Mouse (Mus musculus): ENCODE results near the gene Gm5415. TPM values are rescaled to one million over a fixed set of nuclear protein-coding genes. Genes with fewer than 3 reads are reported as not detected.
"Not testable (repeated sequence)": the region's sequence is repeated elsewhere in the genome, so short reads cannot be mapped to it uniquely, and the experiment has no call there.

Gm5415 gene
- 0.53 and 0.74 TPM in 2 replicates for polyA plus RNA-seq (2015; fragmentation: Nextera tagmentation; extraction: Ambion mirVana)

GRCm38 (mm10) chr1:32547194-32547593 lies at the start of gene Gm5415:
Gene Gm5415 (minus strand): TSS chr1:32547294.
- H3K4me3 ChIP-seq; H3K27ac ChIP-seq (replicated peaks); H3K27me3 ChIP-seq; H3K9ac ChIP-seq; ATAC-seq (ENCODE audit: low read depth); H3K36me3 ChIP-seq; H3K4me1 ChIP-seq (replicated peaks); H3K9me3 ChIP-seq; H3K4me2 ChIP-seq: not testable (repeated sequence)
- 91% methylated on average over 3 of the region's 7 CpGs for WGBS

GRCm38 (mm10) chr1:32568901-32569300 lies 21.8 kb upstream of the Gm5415 start:
- H3K4me3 ChIP-seq, result no peak overlapping the region
- H3K36me3 ChIP-seq, result no peaks in the 10 kb centered on the region
- no peaks in the 10 kb centered on the region for H3K27me3 ChIP-seq
- H3K27ac ChIP-seq (replicated peaks), result no peak overlapping the region
- no peaks in the 10 kb centered on the region for H3K9me3 ChIP-seq
- no peak for ATAC-seq (ENCODE audit: low read depth)
- H3K4me1 ChIP-seq (replicated peaks), result no peaks in the 10 kb centered on the region
- WGBS, result 90% methylated on average over 2 of the region's 2 CpGs
- no peak overlapping the region for H3K4me2 ChIP-seq
- H3K9ac ChIP-seq, result no peak overlapping the region

DNA sequence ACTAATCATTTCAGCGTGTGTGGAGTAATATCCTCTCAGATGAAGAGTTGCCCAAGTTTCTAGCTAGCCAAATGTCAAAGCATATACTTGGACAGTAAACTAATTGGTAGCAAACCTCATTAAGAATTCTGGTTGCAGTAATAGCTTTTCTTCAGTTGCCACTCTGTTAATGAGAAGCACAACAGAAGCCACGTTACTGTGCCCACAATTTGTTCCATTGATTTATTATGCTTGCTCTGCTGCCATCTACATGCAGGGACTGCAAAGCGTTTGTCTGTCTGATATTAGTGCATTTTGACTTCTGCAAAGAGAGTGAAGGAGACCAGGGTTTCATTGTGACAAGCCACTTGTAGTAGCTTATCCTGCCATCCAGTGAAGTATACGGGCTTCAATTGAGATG lies 6.8 kb upstream of the Gm5415 start:
- 57% methylated on average over 4 of the region's 4 CpGs for WGBS
- no peaks in the 10 kb centered on the region for H3K27me3 ChIP-seq
- no peak overlapping the region for H3K27ac ChIP-seq (replicated peaks)
- H3K36me3 ChIP-seq, result no peaks in the 10 kb centered on the region
- ATAC-seq (ENCODE audit: low read depth), result no peak
- H3K4me3 ChIP-seq, result no peak overlapping the region
- no peaks in the 10 kb centered on the region for H3K9me3 ChIP-seq
- no peak overlapping the region for H3K9ac ChIP-seq
- no peaks in the 10 kb centered on the region for H3K4me1 ChIP-seq (replicated peaks)
- H3K4me2 ChIP-seq, result no peak overlapping the region

DNA sequence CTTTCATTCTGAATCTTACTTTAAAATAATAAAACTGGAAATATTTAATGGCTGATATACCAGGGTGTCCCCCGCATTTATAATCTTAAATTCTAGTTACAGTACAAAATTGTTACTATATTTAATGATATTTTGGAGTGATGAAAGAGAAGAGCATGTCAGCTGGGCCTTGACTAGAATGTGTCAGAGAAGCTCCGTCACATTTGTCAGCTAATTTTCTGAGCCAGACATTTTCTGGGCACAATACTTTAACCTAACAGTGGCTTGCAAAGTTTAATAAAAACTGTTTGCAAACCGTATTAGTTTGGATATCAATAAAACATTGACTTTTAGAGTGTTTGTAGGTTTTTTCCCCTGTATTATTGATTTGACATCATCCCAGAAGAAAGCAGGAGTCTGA lies 6.4 kb upstream of the Gm5415 start:
- no peak for ATAC-seq (ENCODE audit: low read depth)
- Histone ChIP-seq H3K36me3 (no peaks in the 10 kb centered on the region), H3K27ac (replicated peaks) (no peak overlapping the region), H3K4me3 (no peak overlapping the region), H3K9me3 (no peaks in the 10 kb centered on the region), H3K4me2 (no peak overlapping the region), H3K27me3 (no peaks in the 10 kb centered on the region), H3K9ac (no peak overlapping the region), H3K4me1 (replicated peaks) (no peaks in the 10 kb centered on the region)
- 91% methylated on average over 3 of the region's 3 CpGs for WGBS

DNA sequence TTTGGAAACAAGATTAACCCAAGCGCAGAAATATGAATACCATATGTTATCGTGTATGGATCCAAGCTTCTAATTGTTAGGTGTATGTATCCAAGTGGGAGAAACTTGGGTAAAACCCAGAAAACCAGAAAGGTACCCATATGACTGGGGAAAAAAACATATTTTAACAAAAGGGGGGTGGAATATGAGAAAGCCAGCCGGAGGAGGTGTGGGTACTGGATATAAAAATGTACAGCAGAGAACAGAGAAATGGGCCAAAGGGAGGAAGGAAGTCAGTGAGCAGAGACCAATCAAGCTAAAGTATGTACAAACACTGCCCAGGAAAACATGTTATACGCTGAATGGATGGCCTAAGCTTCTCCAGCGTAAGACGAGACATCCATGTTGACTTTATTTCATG lies 43.7 kb downstream of the Gm5415 start:
- Histone ChIP-seq H3K27ac (replicated peaks) (no peak overlapping the region), H3K4me3 (no peak overlapping the region), H3K4me2 (no peak overlapping the region), H3K4me1 (replicated peaks) (no peaks in the 10 kb centered on the region), H3K9me3 (no peaks in the 10 kb centered on the region), H3K36me3 (no peaks in the 10 kb centered on the region), H3K27me3 (no peaks in the 10 kb centered on the region), H3K9ac (no peak overlapping the region)
- 92% methylated on average over 6 of the region's 6 CpGs for WGBS
- ATAC-seq (ENCODE audit: low read depth), result no peak

All from neural tube, embryonic 13.5 days (tissue).